Mouse (Mus musculus) neural tube, embryonic 12.5 days (tissue): ENCODE results near the gene C1qtnf1. TPM values are rescaled to one million over a fixed set of nuclear protein-coding genes. Genes with fewer than 3 reads are reported as not detected.
A peak's percentile ranks its signal among the peaks of the same experiment; 100 is the strongest.

ENCODE experiments used
- ATAC-seq: fragments of 200-750 bp; cut with Nextera tagmentation; 2 replicates; pipeline ENCODE4 v1.8.0; 2017; ENCODE audit warnings: low read depth, mild to moderate bottlenecking, moderate TSS enrichment, moderate library complexity; ENCODE audit not compliant: low FRiP score
- H3K27ac ChIP-seq: fragments of 300-500 bp; sonication (generic); 2 replicates; pipeline ENCODE4 v1.5.1; 2016
- H3K27me3 ChIP-seq: fragments of 300-500 bp; sonication (generic); replicated peaks from 2 replicates; pipeline ENCODE4 v1.6.1; 2016; ENCODE audit warnings: mild to moderate bottlenecking
- H3K36me3 ChIP-seq: fragments of 300-500 bp; sonication (generic); 2 replicates; pipeline ENCODE4 v1.6.1; 2016; ENCODE audit warnings: mild to moderate bottlenecking
- H3K4me1 ChIP-seq: fragments of 300-500 bp; sonication (generic); 2 replicates; pipeline ENCODE4 v1.6.1; 2016
- H3K4me2 ChIP-seq: fragments of 300-500 bp; sonication (generic); replicated peaks from 2 replicates; pipeline ENCODE4 v1.6.1; 2016; ENCODE audit warnings: mild to moderate bottlenecking
- H3K4me3 ChIP-seq: fragments of 300-500 bp; sonication (generic); 2 replicates; pipeline ENCODE4 v1.5.1; 2016
- H3K9ac ChIP-seq: fragments of 300-500 bp; sonication (generic); 2 replicates; pipeline ENCODE4 v1.6.1; 2016; ENCODE audit warnings: mild to moderate bottlenecking
- H3K9me3 ChIP-seq: fragments of 300-500 bp; sonication (generic); 2 replicates; pipeline ENCODE4 v1.6.1; 2016; ENCODE audit warnings: mild to moderate bottlenecking
- WGBS: fragments of 180-500 bp; shearing (Covaris S2); methylation state at CpG from one replicate; pipeline ENCODE4 v1.1.7; 2016; 5-methylcytosine and 5-hydroxymethylcytosine counted together
- polyA plus RNA-seq: library from polyadenylated mRNA; unstranded; fragments of >200 nt; fragmentation: Nextera tagmentation; extraction: Ambion mirVana; gene quantifications from 2 replicates; pipeline ENCODE4 v1.2.1, GENCODE M21; 2016

Gene C1qtnf1
- polyA plus RNA-seq, 1 experiment from 2014 or later, result 3.1 TPM

- H3K4me2 ChIP-seq, result no peak overlapping the region
- H3K4me3 ChIP-seq, result no peak overlapping the region
- peaks cover 13% of the 10 kb centered on the region for H3K4me1 ChIP-seq
- WGBS, result 66% methylated on average over 11 of the region's 11 CpGs
- no peak overlapping the region for H3K9ac ChIP-seq
- no peaks in the 10 kb centered on the region for H3K27me3 ChIP-seq
- H3K27ac ChIP-seq, result no peak overlapping the region
- ATAC-seq, result no peak
- H3K36me3 ChIP-seq, result no peaks in the 10 kb centered on the region
- H3K9me3 ChIP-seq, result no peaks in the 10 kb centered on the region
Measured at GRCm38 (mm10) chr11:118467441-118468035, 39.5 kb downstream of the C1qtnf1 start.

- Histone ChIP-seq H3K4me3 (no peak overlapping the region), H3K4me2 (no peak overlapping the region), H3K27ac (peak overlapping the region; percentile 37; the same call in 1 of the 2 replicates), H3K4me1 (peaks cover 13% of the 10 kb centered on the region), H3K36me3 (no peaks in the 10 kb centered on the region), H3K9me3 (no peaks in the 10 kb centered on the region), H3K27me3 (no peaks in the 10 kb centered on the region), H3K9ac (no peak overlapping the region)
- ATAC-seq, result no peak
- 85% methylated on average over 10 of the region's 10 CpGs for WGBS
Measured at GRCm38 (mm10) chr11:118469509-118470160, 41.6 kb downstream of the C1qtnf1 start.

GRCm38 (mm10) chr11:118470234-118470966 is 42.4 kb downstream of the C1qtnf1 start:
- WGBS, result 21% methylated on average over 12 of the region's 12 CpGs
- H3K4me2 ChIP-seq, result no peak overlapping the region
- 0 out of 2 replicates have a peak, but pooled peaks have one; percentile 41 for ATAC-seq
- peaks cover 13% of the 10 kb centered on the region for H3K4me1 ChIP-seq
- no peaks in the 10 kb centered on the region for H3K27me3 ChIP-seq
- H3K36me3 ChIP-seq, result no peaks in the 10 kb centered on the region
- H3K9ac ChIP-seq, result no peak overlapping the region
- H3K9me3 ChIP-seq, result no peaks in the 10 kb centered on the region
- 0 out of 2 replicates have a peak overlapping the region, but pooled peaks have one; percentile 37 for H3K27ac ChIP-seq
- H3K4me3 ChIP-seq, result no peak overlapping the region

- whole genome bisulfite sequencing, result 51% methylated on average over 13 of the region's 13 CpGs
- no peak overlapping the region for H3K27ac ChIP-seq
- H3K9ac ChIP-seq, result no peak overlapping the region
- no peak for ATAC-seq
- no peak overlapping the region for H3K4me2 ChIP-seq
- H3K4me3 ChIP-seq, result no peak overlapping the region
- H3K9me3 ChIP-seq, result no peaks in the 10 kb centered on the region
- H3K36me3 ChIP-seq, result no peaks in the 10 kb centered on the region
- H3K4me1 ChIP-seq, result peaks cover 13% of the 10 kb centered on the region
- no peaks in the 10 kb centered on the region for H3K27me3 ChIP-seq
Measured at GRCm38 (mm10) chr11:118471676-118472075, 43.7 kb downstream of the C1qtnf1 start.

- ATAC-seq, result no peak
- H3K4me3 ChIP-seq, result no peak overlapping the region
- no peak overlapping the region for H3K27ac ChIP-seq
- no peaks in the 10 kb centered on the region for H3K27me3 ChIP-seq
- no peaks in the 10 kb centered on the region for H3K9me3 ChIP-seq
- no peaks in the 10 kb centered on the region for H3K36me3 ChIP-seq
- no peak overlapping the region for H3K9ac ChIP-seq
- no peak overlapping the region for H3K4me2 ChIP-seq
- peaks cover 22% of the 10 kb centered on the region for H3K4me1 ChIP-seq
- 85% methylated on average over 1 of the region's 1 CpGs for WGBS
Measured at GRCm38 (mm10) chr11:118473161-118473560, 45.2 kb downstream of the C1qtnf1 start.

GRCm38 (mm10) chr11:118473842-118474500 is 46.0 kb downstream of the C1qtnf1 start:
- H3K4me2 ChIP-seq, result no peak overlapping the region
- no peaks in the 10 kb centered on the region for H3K9me3 ChIP-seq
- ATAC-seq, result no peak
- H3K9ac ChIP-seq, result no peak overlapping the region
- no peaks in the 10 kb centered on the region for H3K36me3 ChIP-seq
- no peaks in the 10 kb centered on the region for H3K27me3 ChIP-seq
- 80% methylated on average over 6 of the region's 6 CpGs for WGBS
- peaks cover 22% of the 10 kb centered on the region for H3K4me1 ChIP-seq
- no peak overlapping the region for H3K4me3 ChIP-seq
- H3K27ac ChIP-seq, result no peak overlapping the region

- H3K4me1 ChIP-seq, result peaks cover 11% of the 10 kb centered on the region
Measured at GRCm38 (mm10) chr11:118475496-118476083, 47.6 kb downstream of the C1qtnf1 start.

GRCm38 (mm10) chr11:118476396-118477373 is 48.7 kb downstream of the C1qtnf1 start, which contains the start of gene Engase:
Gene Engase, plus strand, starts transcription at chr11:118476829.
- no peaks in the 10 kb centered on the region for H3K27me3 ChIP-seq
- peak; percentile 99 for ATAC-seq
- H3K4me1 ChIP-seq, result peaks cover 9% of the 10 kb centered on the region
- H3K9ac ChIP-seq, result peak within 1 kb of the TSS; percentile 77
- under 1% methylated on average over 57 of the region's 57 CpGs for WGBS
- H3K4me3 ChIP-seq, result peak within 1 kb of the TSS; percentile 74
- H3K9me3 ChIP-seq, result no peaks in the 10 kb centered on the region
- no peaks in the 10 kb centered on the region for H3K36me3 ChIP-seq
- no peak within 1 kb of the TSS for H3K27ac ChIP-seq
- peak within 1 kb of the TSS; percentile 83 for H3K4me2 ChIP-seq

More at GRCm38 (mm10) chr11:118475496-118476083, 47.6 kb downstream of the C1qtnf1 start:
- Histone ChIP-seq H3K27ac (no peak overlapping the region), H3K9me3 (no peaks in the 10 kb centered on the region), H3K27me3 (no peaks in the 10 kb centered on the region), H3K4me2 (no peak overlapping the region), H3K4me3 (no peak overlapping the region), H3K9ac (no peak overlapping the region), H3K36me3 (no peaks in the 10 kb centered on the region)
- ATAC-seq, result no peak
- WGBS, result 51% methylated on average over 7 of the region's 7 CpGs

- H3K4me3 ChIP-seq, result no peak overlapping the region
Measured at GRCm38 (mm10) chr11:118479776-118480175, 51.8 kb downstream of the C1qtnf1 start.

GRCm38 (mm10) chr11:118481231-118481630 is 53.2 kb downstream of the C1qtnf1 start:
- Histone ChIP-seq H3K4me3 (no peak overlapping the region), H3K4me1 (peaks cover 9% of the 10 kb centered on the region), H3K36me3 (peaks cover 25% of the 10 kb centered on the region), H3K9ac (no peak overlapping the region), H3K4me2 (no peak overlapping the region), H3K27ac (no peak overlapping the region), H3K27me3 (no peaks in the 10 kb centered on the region), H3K9me3 (no peaks in the 10 kb centered on the region)
- WGBS, result 94% methylated on average over 11 of the region's 11 CpGs
- ATAC-seq, result no peak

More at GRCm38 (mm10) chr11:118479776-118480175, 51.8 kb downstream of the C1qtnf1 start:
- Histone ChIP-seq H3K27ac (no peak overlapping the region), H3K36me3 (peaks cover 15% of the 10 kb centered on the region), H3K4me1 (peaks cover 9% of the 10 kb centered on the region), H3K9me3 (no peaks in the 10 kb centered on the region), H3K27me3 (no peaks in the 10 kb centered on the region), H3K9ac (no peak overlapping the region), H3K4me2 (no peak overlapping the region)
- ATAC-seq, result no peak
- 88% methylated on average over 12 of the region's 12 CpGs for WGBS

GRCm38 (mm10) chr11:118481751-118482150 is 53.7 kb downstream of the C1qtnf1 start:
- no peak overlapping the region for H3K9ac ChIP-seq
- H3K27me3 ChIP-seq, result no peaks in the 10 kb centered on the region
- H3K4me2 ChIP-seq, result no peak overlapping the region
- H3K36me3 ChIP-seq, result peaks cover 25% of the 10 kb centered on the region
- peaks cover 9% of the 10 kb centered on the region for H3K4me1 ChIP-seq
- H3K27ac ChIP-seq, result no peak overlapping the region
- H3K9me3 ChIP-seq, result no peaks in the 10 kb centered on the region
- no peak for ATAC-seq
- WGBS, result 85% methylated on average over 14 of the region's 14 CpGs
- H3K4me3 ChIP-seq, result no peak overlapping the region
